27 mouse cellular contexts compared by ENCODE assay signal in genomic region chr1:138731008-138731407, GRCm38 (mm10).
DNase-seq lines count a peak whose midpoint lies in the region; ATAC-seq and TF ChIP-seq lines count a peak whose summit lies in the region.
"Had no signal": no experiment of that assay in that cellular context is flagged by ENCODE, and none has a peak within 500 bp of the region (broad histone marks: within the 10 kb centered on the region; RNA-seq: fewer than 3 reads in every experiment).

No protein-coding gene starts in this region.

- WGBS in intestine, embryonic 14.5 days, result 25% methylated on average over 12 of the region's 12 CpGs
- WGBS in intestine, embryonic 16.5 days, result 28% methylated on average over 12 of the region's 12 CpGs
- 16% methylated on average over 12 of the region's 12 CpGs for WGBS in kidney, postnatal 0 days
- WGBS in stomach, embryonic 15.5 days, result 32% methylated on average over 12 of the region's 12 CpGs

- no peaks in the 10 kb centered on the region for H3K36me3 ChIP-seq in intestine, embryonic 14.5 days (ENCODE audit: control insufficient read depth, insufficient read depth, low read length)
- no peaks in the 10 kb centered on the region for H3K36me3 ChIP-seq in intestine, embryonic 16.5 days (ENCODE audit: control insufficient read depth, insufficient read depth, low read length)
- no peaks in the 10 kb centered on the region for H3K36me3 ChIP-seq in kidney, postnatal 0 days (ENCODE audit: insufficient read depth, low read length)
- no peaks in the 10 kb centered on the region for H3K36me3 ChIP-seq in stomach, embryonic 15.5 days
- H3K36me3 ChIP-seq: embryonic facial prominence, embryonic 10.5 days; embryonic facial prominence, embryonic 15.5 days; forebrain, embryonic 12.5 days; G1E; heart, embryonic 12.5 days; midbrain, embryonic 10.5 days; midbrain, embryonic 15.5 days had no signal

- no peak overlapping the region for H3K4me3 ChIP-seq in intestine, embryonic 14.5 days (ENCODE audit: low read depth, low read length)
- no peak overlapping the region for H3K4me3 ChIP-seq in intestine, embryonic 16.5 days (ENCODE audit: low read length)
- H3K4me3 ChIP-seq in kidney, postnatal 0 days (replicated peaks; ENCODE audit: low read depth, low read length), result no peak overlapping the region
- H3K4me3 ChIP-seq in stomach, embryonic 15.5 days (replicated peaks), result no peak overlapping the region
- H3K4me3 ChIP-seq: embryonic facial prominence, embryonic 10.5 days; embryonic facial prominence, embryonic 15.5 days; forebrain, embryonic 12.5 days; heart, adult 2 months; heart, embryonic 12.5 days; midbrain, embryonic 10.5 days; midbrain, embryonic 15.5 days had no signal

- TF ChIP-seq CTCF in kidney, postnatal 0 days (IDR thresholded peaks at IDR 0.05; ENCODE audit: low read depth), result no peak

- peak overlapping the region; percentile 16 for H3K4me2 ChIP-seq in intestine, embryonic 14.5 days (ENCODE audit: low read length)
- no peak overlapping the region for H3K4me2 ChIP-seq in intestine, embryonic 16.5 days (ENCODE audit: low read depth, low read length)
- peak overlapping the region; percentile 10; the same call in 1 of the 2 replicates for H3K4me2 ChIP-seq in kidney, postnatal 0 days (ENCODE audit: low read length)
- no peak overlapping the region; the same call in 1 of the 2 replicates for H3K4me2 ChIP-seq in stomach, embryonic 15.5 days
- H3K4me2 ChIP-seq: embryonic facial prominence, embryonic 15.5 days; forebrain, embryonic 12.5 days; heart, embryonic 12.5 days; hindbrain, embryonic 14.5 days; midbrain, embryonic 15.5 days had no signal

- DNase-seq in intestine, embryonic 14.5 days (ENCODE audit: low spot score), result no peak
- DNase-seq in kidney, postnatal 0 days (ENCODE audit: low spot score), result peak; percentile 58
- no peak for DNase-seq in kidney, adult 18-20 months
- peak; percentile 49 for DNase-seq in embryo, embryonic 10.5 days (ENCODE audit: low spot score)
- no peak for DNase-seq in c-Kit-positive CD71-positive TER-119-positive erythroid progenitor cells, embryonic 14.5 days (ENCODE audit: low spot score)
- DNase-seq: adrenal gland, adult 8-10 months; cerebellum, adult 8-10 months; cerebellum, postnatal 25 days; forebrain, postnatal 0 days; heart, adult 2 months; kidney, postnatal 14 days; liver; right cerebral cortex, postnatal 14 days; thymus, adult 18-20 months; thymus, postnatal 25 days had no signal

- 0 out of 2 replicates have a peak, but pooled peaks cover 4% of the 10 kb centered on the region for H3K4me1 ChIP-seq in intestine, embryonic 14.5 days (replicated peaks; ENCODE audit: control insufficient read depth, insufficient read depth, low read length)
- no peaks in the 10 kb centered on the region for H3K4me1 ChIP-seq in intestine, embryonic 16.5 days (ENCODE audit: control insufficient read depth, insufficient read depth, low read length)
- 0 out of 2 replicates have a peak, but pooled peaks cover 3% of the 10 kb centered on the region for H3K4me1 ChIP-seq in kidney, postnatal 0 days (replicated peaks; ENCODE audit: insufficient read depth, low read length)
- H3K4me1 ChIP-seq in stomach, embryonic 15.5 days, result no peaks in the 10 kb centered on the region
- H3K4me1 ChIP-seq: embryonic facial prominence, embryonic 15.5 days; forebrain, embryonic 12.5 days; heart, embryonic 12.5 days; midbrain, embryonic 15.5 days had no signal

- ATAC-seq in intestine, embryonic 14.5 days (replicated peaks; ENCODE audit: low FRiP score, low TSS enrichment, low read depth), result no peak
- ATAC-seq in intestine, embryonic 16.5 days, result no peak
- no peak for ATAC-seq in kidney, postnatal 0 days (replicated peaks; ENCODE audit: low FRiP score, low read depth)
- peak; percentile 50; the same call in 1 of the 2 replicates for ATAC-seq in stomach, embryonic 15.5 days (ENCODE audit: insufficient read depth, low FRiP score, low read depth)
- ATAC-seq: forebrain, postnatal 0 days; lung, postnatal 0 days; midbrain, embryonic 15.5 days had no signal

- no peak overlapping the region for H3K27ac ChIP-seq in intestine, embryonic 14.5 days (ENCODE audit: low read depth)
- no peak overlapping the region for H3K27ac ChIP-seq in intestine, embryonic 16.5 days (ENCODE audit: low read length)
- H3K27ac ChIP-seq in kidney, postnatal 0 days, result no peak overlapping the region
- no peak overlapping the region for H3K27ac ChIP-seq in stomach, embryonic 15.5 days
- H3K27ac ChIP-seq: embryonic facial prominence, embryonic 10.5 days; embryonic facial prominence, embryonic 15.5 days; forebrain, embryonic 12.5 days; heart, adult 2 months; hindbrain, embryonic 14.5 days; liver, embryonic 14.5 days; midbrain, embryonic 10.5 days; midbrain, embryonic 15.5 days had no signal

- no peak overlapping the region for H3K9ac ChIP-seq in intestine, embryonic 14.5 days (ENCODE audit: low read length)
- H3K9ac ChIP-seq in intestine, embryonic 16.5 days (ENCODE audit: low read depth, low read length), result no peak overlapping the region
- H3K9ac ChIP-seq in kidney, postnatal 0 days (ENCODE audit: low read depth, low read length), result no peak overlapping the region
- no peak overlapping the region for H3K9ac ChIP-seq in stomach, embryonic 15.5 days
- H3K9ac ChIP-seq: embryonic facial prominence, embryonic 15.5 days; forebrain, embryonic 12.5 days; forebrain, postnatal 0 days; heart, embryonic 12.5 days; hindbrain, embryonic 14.5 days; liver, embryonic 14.5 days; midbrain, embryonic 15.5 days had no signal

- H3K27me3 ChIP-seq in intestine, embryonic 14.5 days (replicated peaks; ENCODE audit: control insufficient read depth, insufficient read depth, low read length), result no peaks in the 10 kb centered on the region
- H3K27me3 ChIP-seq in intestine, embryonic 16.5 days (replicated peaks; ENCODE audit: control insufficient read depth, insufficient read depth, low read length), result no peaks in the 10 kb centered on the region
- no peaks in the 10 kb centered on the region for H3K27me3 ChIP-seq in kidney, postnatal 0 days (ENCODE audit: insufficient read depth, low read length)
- H3K27me3 ChIP-seq in stomach, embryonic 15.5 days (replicated peaks), result no peaks in the 10 kb centered on the region
- H3K27me3 ChIP-seq: embryonic facial prominence, embryonic 15.5 days; forebrain, embryonic 12.5 days; heart, embryonic 12.5 days; midbrain, embryonic 15.5 days had no signal

- H3K9me3 ChIP-seq in intestine, embryonic 14.5 days (ENCODE audit: control insufficient read depth, low read length), result no peaks in the 10 kb centered on the region
- H3K9me3 ChIP-seq in intestine, embryonic 16.5 days (ENCODE audit: control insufficient read depth, low read length), result no peaks in the 10 kb centered on the region
- H3K9me3 ChIP-seq in kidney, postnatal 0 days (replicated peaks; ENCODE audit: low read length), result no peaks in the 10 kb centered on the region
- H3K9me3 ChIP-seq in stomach, embryonic 15.5 days, result no peaks in the 10 kb centered on the region
- H3K9me3 ChIP-seq: embryonic facial prominence, embryonic 10.5 days; embryonic facial prominence, embryonic 15.5 days; forebrain, embryonic 12.5 days; G1E; heart, embryonic 12.5 days; midbrain, embryonic 10.5 days; midbrain, embryonic 15.5 days had no signal

Comparison
In these comparisons a context has a peak if more than half of its experiments do, and no peak if none do; other contexts are left out.
1. DNase-seq: peak in kidney, postnatal 0 days (single experiment) and embryo, embryonic 10.5 days (single experiment); none in intestine, embryonic 14.5 days (single experiment), kidney, adult 18-20 months (single experiment) and c-Kit-positive CD71-positive TER-119-positive erythroid progenitor cells, embryonic 14.5 days (single experiment).
2. H3K4me2 ChIP-seq: peak in intestine, embryonic 14.5 days (single experiment) and kidney, postnatal 0 days (single experiment); none in intestine, embryonic 16.5 days (single experiment) and stomach, embryonic 15.5 days (single experiment).